Mouse (Mus musculus): ENCODE results near the gene Astn1. TPM values are rescaled to one million over a fixed set of nuclear protein-coding genes. Genes with fewer than 3 reads are reported as not detected.

The Astn1 gene
- polyA plus RNA-seq, 1 experiment from 2014 or later = 9.4 TPM

DNA sequence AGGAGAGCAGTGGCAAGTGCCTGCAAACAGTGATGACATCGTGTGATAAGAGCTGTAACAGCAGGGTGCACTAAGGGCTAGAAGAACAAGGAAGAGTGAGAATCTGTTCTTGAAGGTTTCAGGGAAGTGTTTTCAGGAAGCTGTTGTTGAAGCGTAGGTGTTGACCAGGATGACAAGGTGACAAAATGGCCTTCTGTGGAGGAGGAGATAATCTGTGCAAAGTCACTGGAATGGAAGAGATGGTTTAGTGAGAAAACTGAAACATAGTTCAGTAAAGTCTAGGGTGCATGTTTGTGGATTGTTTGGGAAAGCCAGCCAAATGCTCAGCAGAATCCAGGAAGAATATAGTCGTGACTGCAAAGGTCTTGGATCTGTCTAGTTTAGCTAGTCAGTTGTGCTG, 145.5 kb downstream of the Astn1 start:
- peaks cover 6% of the 10 kb centered on the region for H3K4me1 ChIP-seq
- WGBS = 76% methylated on average over 3 of the region's 3 CpGs

GRCm38 (mm10) chr1:158509112-158509855, 147.2 kb downstream of the Astn1 start:
- WGBS = 89% methylated on average over 4 of the region's 4 CpGs

More for the DNA sequence above, 145.5 kb downstream of the Astn1 start:
- Histone ChIP-seq H3K27me3 (ENCODE audit: low read depth, poor library complexity, severe bottlenecking) (peaks cover 4% of the 10 kb centered on the region; the same call in 1 of the 2 replicates), H3K27ac (replicated peaks) (no peak overlapping the region), H3K9me3 (replicated peaks) (no peaks in the 10 kb centered on the region), H3K4me3 (no peak overlapping the region), H3K36me3 (peaks cover 42% of the 10 kb centered on the region)
- no peak for DNase-seq (ENCODE audit: low spot score)

DNA sequence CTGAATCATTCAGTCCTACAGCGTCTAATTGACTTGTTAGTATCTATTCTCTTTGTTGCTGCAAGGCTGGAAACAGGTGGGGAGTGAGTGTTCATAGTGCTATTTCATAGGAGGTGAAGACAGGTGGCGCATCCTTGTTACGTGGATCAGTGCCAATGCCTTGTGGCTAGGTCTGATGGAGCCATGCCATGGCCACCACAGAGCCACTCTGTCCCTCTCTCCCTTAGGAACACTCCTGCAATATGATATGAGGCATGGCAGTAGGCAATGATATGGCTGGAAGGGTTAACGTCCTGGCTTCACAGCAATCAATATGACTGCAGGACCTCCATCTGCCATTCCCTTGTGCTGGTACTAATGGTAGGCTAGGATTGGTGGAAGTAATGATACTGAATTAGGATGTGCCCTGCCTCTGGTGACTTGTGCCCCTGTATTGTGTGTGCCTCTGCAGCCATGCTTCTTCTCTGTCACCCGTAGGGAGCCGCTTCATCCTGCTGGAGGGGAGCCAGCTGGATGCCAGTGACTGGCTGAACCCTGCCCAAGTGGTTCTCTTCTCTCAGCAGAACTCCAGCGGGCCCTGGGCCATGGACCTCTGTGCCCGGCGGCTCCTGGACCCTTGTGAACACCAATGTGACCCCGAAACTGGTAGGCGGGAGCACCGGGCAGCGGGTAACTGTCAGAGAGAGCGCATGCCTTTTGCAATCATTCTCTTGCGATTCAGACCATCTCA, 148.6 kb downstream of the Astn1 start:
- Histone ChIP-seq H3K27me3 (ENCODE audit: low read depth, poor library complexity, severe bottlenecking) (no peaks in the 10 kb centered on the region), H3K36me3 (peaks cover 48% of the 10 kb centered on the region), H3K4me3 (no peak overlapping the region), H3K9me3 (replicated peaks) (no peaks in the 10 kb centered on the region), H3K27ac (replicated peaks) (no peak overlapping the region), H3K4me1 (no peaks in the 10 kb centered on the region)
- DNase-seq (ENCODE audit: low spot score) = no peak
- WGBS = 92% methylated on average over 15 of the region's 15 CpGs

More at GRCm38 (mm10) chr1:158509112-158509855, 147.2 kb downstream of the Astn1 start:
- H3K27me3 ChIP-seq (ENCODE audit: low read depth, poor library complexity, severe bottlenecking) = peaks cover 4% of the 10 kb centered on the region; the same call in 1 of the 2 replicates
- no peaks in the 10 kb centered on the region for H3K9me3 ChIP-seq (replicated peaks)
- H3K36me3 ChIP-seq = peaks cover 56% of the 10 kb centered on the region
- no peak overlapping the region for H3K27ac ChIP-seq (replicated peaks)
- no peak overlapping the region for H3K4me3 ChIP-seq
- no peaks in the 10 kb centered on the region for H3K4me1 ChIP-seq
- no peak for DNase-seq (ENCODE audit: low spot score)

DNA sequence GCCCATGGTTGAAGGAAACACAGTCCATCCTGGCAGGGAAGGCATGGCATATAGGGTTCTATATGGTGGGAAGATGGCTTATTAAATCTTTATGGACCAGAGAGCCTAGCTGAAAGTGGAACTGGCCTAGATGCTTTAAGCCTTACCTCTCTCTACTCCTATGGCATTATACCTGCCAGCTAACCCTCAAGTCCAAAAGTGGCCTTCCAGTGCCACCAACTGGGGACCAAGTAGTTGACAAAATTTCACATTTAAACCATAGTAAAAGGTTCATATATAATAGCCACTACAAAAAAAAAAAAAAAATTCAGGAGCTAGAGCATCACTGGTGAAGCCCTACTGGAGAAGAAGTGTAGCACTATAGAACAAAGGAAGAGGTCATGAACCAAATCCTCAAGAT, 150.0 kb downstream of the Astn1 start:
- no peak overlapping the region for H3K27ac ChIP-seq (replicated peaks)
- H3K4me1 ChIP-seq = no peaks in the 10 kb centered on the region
- no peak for DNase-seq (ENCODE audit: low spot score)
- no peak overlapping the region for H3K4me3 ChIP-seq
- no peaks in the 10 kb centered on the region for H3K9me3 ChIP-seq (replicated peaks)
- H3K36me3 ChIP-seq = peaks cover 49% of the 10 kb centered on the region
- no peaks in the 10 kb centered on the region for H3K27me3 ChIP-seq (ENCODE audit: low read depth, poor library complexity, severe bottlenecking)

DNA sequence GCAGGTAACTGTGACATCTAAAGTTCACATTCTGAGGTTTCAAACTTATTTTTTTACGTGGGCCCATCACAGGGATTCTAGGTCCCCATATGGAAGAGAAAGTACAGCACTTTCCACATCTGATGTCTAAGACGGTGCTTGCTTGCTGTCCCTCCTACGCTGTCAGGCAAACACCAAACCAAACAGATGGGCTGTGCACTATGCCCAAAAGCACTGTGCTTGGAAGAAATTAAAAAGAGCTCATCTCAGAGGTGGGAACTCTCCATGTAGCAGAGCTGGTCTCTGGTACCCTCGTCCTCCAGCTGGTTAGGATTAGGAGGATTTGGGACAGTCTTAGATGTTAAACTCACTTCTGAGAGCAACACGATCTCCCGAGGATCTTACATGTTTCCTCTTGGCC, 150.6 kb downstream of the Astn1 start:
- WGBS = 79% methylated on average over 6 of the region's 6 CpGs
- H3K4me1 ChIP-seq = no peaks in the 10 kb centered on the region
- peaks cover 49% of the 10 kb centered on the region for H3K36me3 ChIP-seq
- no peak for DNase-seq (ENCODE audit: low spot score)
- H3K27ac ChIP-seq (replicated peaks) = no peak overlapping the region
- H3K27me3 ChIP-seq (ENCODE audit: low read depth, poor library complexity, severe bottlenecking) = no peaks in the 10 kb centered on the region
- H3K9me3 ChIP-seq (replicated peaks) = no peaks in the 10 kb centered on the region
- no peak overlapping the region for H3K4me3 ChIP-seq

GRCm38 (mm10) chr1:158513572-158513971, 151.5 kb downstream of the Astn1 start:
- no peak overlapping the region for H3K27ac ChIP-seq (replicated peaks)
- H3K9me3 ChIP-seq (replicated peaks) = no peaks in the 10 kb centered on the region
- peaks cover 49% of the 10 kb centered on the region for H3K36me3 ChIP-seq
- no peaks in the 10 kb centered on the region for H3K27me3 ChIP-seq (ENCODE audit: low read depth, poor library complexity, severe bottlenecking)
- no peaks in the 10 kb centered on the region for H3K4me1 ChIP-seq
- DNase-seq (ENCODE audit: low spot score) = no peak
- no peak overlapping the region for H3K4me3 ChIP-seq
- WGBS = 92% methylated on average over 13 of the region's 13 CpGs

DNA sequence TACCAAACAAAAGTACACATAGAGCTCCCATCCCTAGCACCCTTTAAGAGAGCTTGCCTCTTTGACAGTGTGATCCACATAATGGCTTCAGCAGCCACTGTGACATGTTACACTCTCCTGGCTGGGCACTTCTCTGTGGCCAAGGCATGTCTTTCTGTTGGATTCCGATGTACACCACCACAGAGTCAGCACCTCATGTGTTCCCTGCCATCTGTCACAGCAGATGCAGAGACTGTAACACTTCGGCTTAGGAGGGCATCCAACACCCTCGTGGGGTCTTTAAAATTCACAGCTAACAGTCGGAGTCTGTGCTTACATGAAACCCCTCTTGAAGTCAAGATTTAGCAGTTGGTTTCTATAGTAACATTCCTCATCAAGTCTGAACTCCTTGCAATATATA, 154.5 kb downstream of the Astn1 start:
- WGBS = 90% methylated on average over 4 of the region's 4 CpGs
- H3K9me3 ChIP-seq (replicated peaks) = no peaks in the 10 kb centered on the region
- peaks cover 40% of the 10 kb centered on the region for H3K36me3 ChIP-seq
- no peak overlapping the region for H3K4me3 ChIP-seq
- no peaks in the 10 kb centered on the region for H3K27me3 ChIP-seq (ENCODE audit: low read depth, poor library complexity, severe bottlenecking)
- no peak for DNase-seq (ENCODE audit: low spot score)
- H3K4me1 ChIP-seq = no peaks in the 10 kb centered on the region
- no peak overlapping the region for H3K27ac ChIP-seq (replicated peaks)

DNA sequence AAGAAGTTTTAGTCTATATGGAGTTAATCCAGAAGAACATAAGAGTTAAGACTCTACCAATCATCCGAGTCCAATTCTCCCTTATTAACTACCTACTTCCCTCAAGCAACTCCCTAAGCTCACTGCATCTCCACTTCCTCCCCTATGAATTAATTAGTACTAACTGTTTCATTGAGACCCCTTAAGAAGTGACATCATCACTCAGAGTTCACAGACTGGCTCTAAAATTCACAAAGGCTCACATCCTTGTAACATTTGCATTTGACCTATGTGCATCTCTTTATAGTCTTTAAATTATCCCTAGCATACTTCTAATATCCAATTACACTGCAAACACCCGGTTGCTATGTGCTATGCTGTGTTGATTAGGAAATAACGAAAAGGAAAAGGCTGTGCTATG, 174.1 kb downstream of the Astn1 start:
- DNase-seq (ENCODE audit: low spot score) = no peak
- Histone ChIP-seq H3K27me3 (ENCODE audit: low read depth, poor library complexity, severe bottlenecking) (no peaks in the 10 kb centered on the region), H3K4me1 (peaks cover 27% of the 10 kb centered on the region), H3K36me3 (0 out of 2 replicates have a peak, but pooled peaks cover 3% of the 10 kb centered on the region), H3K4me3 (no peak overlapping the region), H3K27ac (replicated peaks) (0 out of 2 replicates have a peak overlapping the region, but pooled peaks have one; percentile 14), H3K9me3 (replicated peaks) (no peaks in the 10 kb centered on the region)
- WGBS = 65% methylated on average over 3 of the region's 3 CpGs

DNA sequence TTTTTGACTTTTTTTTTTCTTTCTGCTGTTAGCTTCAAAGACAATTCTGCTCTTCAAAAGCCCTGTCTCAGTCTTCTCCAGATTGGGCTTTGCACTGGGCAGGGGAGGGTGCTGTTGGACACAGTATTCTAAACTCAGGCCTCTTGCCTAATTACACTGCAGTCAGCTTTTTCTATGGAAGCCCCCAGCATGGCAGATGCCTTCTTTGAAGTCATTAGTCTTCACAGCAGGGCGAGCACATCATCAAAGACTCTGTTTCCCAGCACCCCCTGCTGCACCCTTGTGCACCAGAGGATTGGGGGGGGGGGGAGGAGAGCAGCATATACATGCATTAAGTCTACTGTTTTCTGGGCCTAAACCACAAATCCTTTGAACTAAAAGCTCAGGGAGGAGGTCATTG, 174.8 kb downstream of the Astn1 start:
- 15% methylated on average over 1 of the region's 1 CpGs for WGBS
- Histone ChIP-seq H3K27me3 (ENCODE audit: low read depth, poor library complexity, severe bottlenecking) (no peaks in the 10 kb centered on the region), H3K4me3 (no peak overlapping the region), H3K4me1 (peaks cover 27% of the 10 kb centered on the region), H3K9me3 (replicated peaks) (no peaks in the 10 kb centered on the region), H3K27ac (replicated peaks) (0 out of 2 replicates have a peak overlapping the region, but pooled peaks have one; percentile 14), H3K36me3 (0 out of 2 replicates have a peak, but pooled peaks cover 3% of the 10 kb centered on the region)
- DNase-seq (ENCODE audit: low spot score) = peak; percentile 26

DNA sequence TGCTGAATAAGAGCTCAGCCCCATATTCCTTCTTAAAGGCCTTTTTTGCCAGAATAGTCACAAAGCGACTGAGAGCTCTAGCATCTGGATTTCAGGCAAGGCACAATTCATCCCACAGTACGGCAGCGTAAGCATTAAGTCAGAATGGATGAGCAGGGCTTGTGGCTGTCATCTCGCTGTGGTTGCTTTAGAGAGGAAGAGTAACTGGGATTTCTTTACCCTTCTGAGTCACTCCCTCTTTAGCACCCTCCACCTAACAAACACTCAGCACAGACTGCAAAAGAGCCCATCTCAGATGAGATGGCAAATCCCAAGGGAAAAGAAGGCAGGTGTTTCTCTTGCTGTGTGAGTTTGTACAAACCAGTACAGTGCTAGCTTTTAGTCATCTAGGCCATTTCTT, 183.0 kb downstream of the Astn1 start:
- DNase-seq (ENCODE audit: low spot score) = no peak
- peaks cover 43% of the 10 kb centered on the region for H3K4me1 ChIP-seq
- H3K36me3 ChIP-seq = 0 out of 2 replicates have a peak, but pooled peaks cover 3% of the 10 kb centered on the region
- WGBS = 81% methylated on average over 4 of the region's 4 CpGs
- no peaks in the 10 kb centered on the region for H3K9me3 ChIP-seq (replicated peaks)
- H3K27ac ChIP-seq (replicated peaks) = no peak overlapping the region
- H3K27me3 ChIP-seq (ENCODE audit: low read depth, poor library complexity, severe bottlenecking) = no peaks in the 10 kb centered on the region
- no peak overlapping the region for H3K4me3 ChIP-seq

DNA sequence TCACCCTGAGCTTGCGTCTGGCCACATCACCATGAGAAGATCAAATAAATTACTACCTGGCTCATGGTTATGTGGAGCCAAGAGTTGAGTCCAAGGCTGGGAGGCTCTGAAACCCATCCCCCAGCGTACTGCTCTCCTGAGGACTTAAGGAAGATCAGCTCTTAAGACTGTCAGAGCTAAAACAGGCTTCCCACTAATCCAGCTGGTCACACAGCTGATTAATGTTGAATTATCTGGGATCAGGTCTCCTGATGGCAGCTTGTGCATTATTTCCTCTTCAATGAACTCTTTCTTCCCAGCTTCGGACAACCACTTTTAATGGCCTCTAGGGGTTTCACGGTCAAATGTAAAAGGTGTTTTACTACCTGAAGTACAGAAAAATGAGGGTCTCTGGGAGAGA, 184.4 kb downstream of the Astn1 start:
- WGBS = 37% methylated on average over 4 of the region's 4 CpGs
- H3K4me1 ChIP-seq = peaks cover 56% of the 10 kb centered on the region
- peak overlapping the region; percentile 77 for H3K27ac ChIP-seq (replicated peaks)
- H3K36me3 ChIP-seq = no peaks in the 10 kb centered on the region
- H3K9me3 ChIP-seq (replicated peaks) = no peaks in the 10 kb centered on the region
- no peaks in the 10 kb centered on the region for H3K27me3 ChIP-seq (ENCODE audit: low read depth, poor library complexity, severe bottlenecking)
- DNase-seq (ENCODE audit: low spot score) = no peak
- no peak overlapping the region for H3K4me3 ChIP-seq

DNA sequence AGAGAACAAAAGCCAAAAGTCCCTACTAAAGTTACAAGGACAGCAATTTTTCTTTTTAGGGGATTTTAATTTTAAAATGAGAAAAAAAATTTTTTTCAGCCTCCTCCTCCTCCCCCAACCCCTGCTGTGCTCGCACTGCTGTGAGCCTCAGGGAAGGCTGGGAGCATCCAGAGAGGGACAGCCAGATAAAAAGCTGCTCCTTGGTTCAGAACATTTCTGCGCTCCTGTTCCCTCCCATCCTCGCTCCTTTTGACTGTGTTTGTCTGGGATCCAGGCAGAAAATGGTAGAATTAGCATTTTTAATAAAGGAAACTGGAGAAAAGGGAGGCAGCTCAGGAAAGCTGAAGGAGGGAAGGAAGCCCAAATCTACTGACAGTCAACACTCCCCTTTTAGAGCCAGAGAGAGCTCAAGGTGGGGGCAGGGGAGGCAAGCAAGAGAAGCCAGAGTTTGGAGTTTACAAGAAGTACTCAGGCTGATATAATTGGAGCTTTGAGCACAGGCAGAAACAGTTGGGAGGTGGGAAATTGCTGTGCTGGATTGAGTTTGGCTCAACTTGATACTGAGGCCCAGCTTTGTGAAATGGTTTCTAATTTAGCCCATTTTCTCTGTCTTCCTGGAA, 185.6 kb downstream of the Astn1 start:
- peak overlapping the region; percentile 77 for H3K27ac ChIP-seq (replicated peaks)
- H3K4me3 ChIP-seq = no peak overlapping the region
- peak; percentile 18 for DNase-seq (ENCODE audit: low spot score)
- H3K9me3 ChIP-seq (replicated peaks) = no peaks in the 10 kb centered on the region
- no peaks in the 10 kb centered on the region for H3K27me3 ChIP-seq (ENCODE audit: low read depth, poor library complexity, severe bottlenecking)
- H3K4me1 ChIP-seq = peaks cover 68% of the 10 kb centered on the region
- no peaks in the 10 kb centered on the region for H3K36me3 ChIP-seq
- 6% methylated on average over 3 of the region's 3 CpGs for WGBS

- Histone ChIP-seq H3K27ac (replicated peaks) (peak overlapping the region; percentile 77), H3K4me1 (peaks cover 74% of the 10 kb centered on the region)
Measured at GRCm38 (mm10) chr1:158548319-158548718, 186.2 kb downstream of the Astn1 start.

More at GRCm38 (mm10) chr1:158548319-158548718, 186.2 kb downstream of the Astn1 start:
- H3K27me3 ChIP-seq (ENCODE audit: low read depth, poor library complexity, severe bottlenecking) = no peaks in the 10 kb centered on the region
- WGBS = 70% methylated on average over 8 of the region's 8 CpGs
- H3K9me3 ChIP-seq (replicated peaks) = no peaks in the 10 kb centered on the region
- DNase-seq (ENCODE audit: low spot score) = no peak
- no peaks in the 10 kb centered on the region for H3K36me3 ChIP-seq
- no peak overlapping the region for H3K4me3 ChIP-seq

Measured in midbrain, embryonic 10.5 days (tissue).